Mouse (Mus musculus): ENCODE results near the gene Aig1. TPM values are rescaled to one million over a fixed set of nuclear protein-coding genes. Genes with fewer than 3 reads are reported as not detected.

Aig1 gene
- polyA plus RNA-seq, 1 experiment, result 57.4 TPM

DNA sequence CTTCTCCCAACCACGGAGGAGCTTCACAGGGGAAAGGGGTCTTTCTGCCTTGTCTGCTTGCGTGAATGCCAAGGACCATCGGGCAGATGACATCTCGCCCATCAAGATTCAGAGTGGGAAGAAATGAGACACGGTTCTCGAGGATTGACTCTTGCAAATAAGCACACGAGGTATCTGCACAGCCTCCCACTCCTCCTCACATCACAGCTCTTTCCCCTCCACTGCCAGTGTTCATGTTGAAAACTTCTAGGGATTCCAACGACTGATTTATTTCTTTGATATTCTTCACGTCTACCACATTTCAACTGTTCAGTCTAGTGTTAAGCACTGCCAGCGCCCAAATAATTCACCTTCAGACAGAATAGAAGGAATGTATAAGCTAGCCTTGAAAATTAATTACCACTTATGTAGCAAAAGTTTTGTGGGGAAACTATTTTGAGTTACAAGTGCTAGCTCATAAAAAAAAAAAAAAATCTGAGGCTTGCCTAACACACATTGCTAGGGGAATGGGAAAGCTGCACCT, 86.5 kb downstream of the Aig1 start:
- DNase-seq (ENCODE audit: low read depth), result no peak

DNA sequence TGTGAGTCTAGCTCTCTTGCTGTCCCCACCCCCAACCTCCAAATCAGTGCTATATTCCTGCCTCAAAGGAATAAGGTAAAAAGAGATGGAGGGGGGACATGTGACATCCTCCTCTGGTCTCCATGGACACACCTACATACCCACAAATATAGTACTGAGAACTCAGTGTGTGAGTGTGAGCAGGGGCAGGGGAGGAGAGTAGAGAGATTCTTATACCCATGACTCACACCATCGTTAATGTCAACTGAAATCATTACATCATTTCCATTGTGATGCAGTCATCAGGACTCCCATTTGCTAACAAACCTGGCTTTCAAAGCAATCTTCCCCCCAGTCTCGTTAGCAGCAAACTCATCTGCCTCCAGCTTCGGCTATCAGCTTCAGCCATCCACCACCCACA, 92.8 kb downstream of the Aig1 start:
- DNase-seq (ENCODE audit: low read depth), result no peak

DNA sequence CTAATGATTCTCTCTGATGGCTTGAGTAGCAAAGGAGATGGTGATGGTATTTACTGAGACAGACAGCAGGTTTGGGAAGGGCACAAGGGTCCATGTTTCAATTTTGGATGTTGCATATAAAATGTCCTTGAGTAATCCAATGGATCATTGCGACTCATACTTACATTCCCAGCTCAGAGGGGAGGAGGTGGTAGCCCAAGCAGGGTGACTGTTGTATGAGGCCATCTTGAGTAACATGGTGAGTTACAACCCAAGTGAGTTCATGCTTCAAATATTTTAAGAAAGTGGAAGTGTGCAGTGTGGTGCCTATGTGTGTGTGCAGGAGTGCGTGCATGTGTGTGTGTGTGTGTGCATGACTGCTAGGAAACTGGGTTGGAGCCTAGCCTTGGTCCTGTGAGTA, 93.4 kb downstream of the Aig1 start:
- DNase-seq (ENCODE audit: low read depth), result no peak

DNA sequence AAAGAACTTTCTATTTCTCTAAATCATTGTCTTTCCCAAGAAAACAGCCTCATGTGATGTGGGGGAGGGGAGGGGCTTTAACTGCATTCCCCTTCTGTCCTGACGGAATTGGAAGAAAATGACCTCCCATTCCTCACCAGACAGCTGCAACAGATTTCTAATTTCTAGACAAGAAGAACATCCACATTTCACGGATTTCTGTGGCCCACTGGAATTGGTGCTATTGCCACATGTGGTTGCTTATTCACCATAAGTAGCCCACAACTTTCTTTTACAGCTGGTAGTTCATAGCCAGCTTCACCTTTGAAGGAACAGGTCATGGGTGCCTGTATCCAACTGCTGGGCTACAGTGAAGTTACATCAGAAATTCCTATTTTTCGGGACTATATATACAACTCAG, 93.9 kb downstream of the Aig1 start:
- no peak for DNase-seq (ENCODE audit: low read depth)

DNA sequence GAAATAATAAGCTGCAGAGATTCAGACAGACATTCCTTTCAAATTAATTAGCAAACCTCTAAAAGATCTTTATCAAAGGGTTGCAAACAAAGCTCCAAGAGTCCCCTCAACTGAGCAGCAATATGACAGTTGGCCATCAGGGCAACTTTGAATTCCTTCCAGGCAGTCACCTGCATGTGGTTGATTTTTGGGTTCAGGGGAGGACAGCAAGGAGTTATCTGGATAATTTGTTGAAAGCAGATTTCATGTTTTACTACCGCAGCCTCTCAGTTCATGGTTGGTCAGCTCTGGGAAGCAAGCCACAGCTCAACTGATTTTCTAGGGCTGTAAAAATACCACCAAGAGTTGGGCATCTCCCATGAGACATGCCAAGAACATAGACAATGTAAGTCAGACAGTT, 98.1 kb downstream of the Aig1 start:
- no peak for DNase-seq (ENCODE audit: low read depth)

DNA sequence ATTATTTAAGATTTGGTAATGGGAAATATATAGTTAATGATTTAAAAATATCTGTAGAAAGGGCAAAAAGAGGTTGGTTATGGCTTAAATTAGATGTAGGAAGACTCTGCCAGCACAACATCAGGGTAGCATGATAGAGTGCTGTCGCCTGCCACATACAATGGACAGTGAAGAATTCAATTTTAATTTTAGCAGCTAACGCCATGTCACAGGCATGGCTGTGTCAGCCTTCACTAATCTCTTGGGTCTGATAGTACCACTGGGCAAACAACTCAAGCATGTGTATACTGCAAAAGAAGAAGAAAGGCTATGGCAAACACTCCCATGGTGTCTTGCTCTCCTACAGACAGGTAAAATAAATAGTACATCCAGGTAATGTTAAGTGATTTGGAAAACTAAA, 99.0 kb downstream of the Aig1 start:
- DNase-seq (ENCODE audit: low read depth), result no peak

DNA sequence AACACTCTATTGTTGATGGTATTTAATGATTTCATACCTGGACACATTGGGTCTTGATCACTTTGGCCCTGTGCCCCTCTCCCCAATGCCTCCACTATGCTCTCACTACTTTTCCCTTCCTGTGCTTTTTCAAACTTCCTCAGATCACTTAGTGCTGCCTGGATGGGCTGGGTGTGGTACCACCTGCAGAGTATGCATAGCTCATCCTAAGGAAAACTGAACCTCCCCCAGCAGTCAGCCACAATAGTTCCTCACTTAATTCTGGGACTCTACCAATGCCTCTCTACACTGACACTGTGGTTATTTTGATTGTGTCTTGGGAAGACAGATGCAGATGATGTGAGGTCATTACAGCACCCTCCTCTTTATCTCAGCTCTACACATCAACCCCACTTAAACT, 99.9 kb downstream of the Aig1 start:
- DNase-seq (ENCODE audit: low read depth), result no peak

DNA sequence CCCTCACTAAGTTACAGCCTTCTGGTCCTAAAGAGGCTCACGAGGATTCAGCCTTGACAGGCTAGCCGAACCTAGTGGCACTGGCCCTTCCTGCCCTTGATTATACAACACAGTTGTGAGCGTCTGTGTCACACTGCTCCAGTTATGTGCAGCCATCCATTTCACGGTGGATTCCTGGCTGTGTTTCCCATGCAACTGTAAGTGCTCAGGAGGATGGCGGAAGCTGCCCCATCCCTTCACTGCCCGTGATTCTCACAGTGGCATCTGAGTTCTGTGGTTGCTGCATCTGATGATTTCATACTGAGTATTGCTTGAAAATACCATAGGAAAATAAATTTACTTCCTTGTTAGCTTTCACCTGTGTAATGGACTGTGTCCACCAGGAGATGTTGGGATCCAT, 101.7 kb downstream of the Aig1 start:
- DNase-seq (ENCODE audit: low read depth), result no peak

DNA sequence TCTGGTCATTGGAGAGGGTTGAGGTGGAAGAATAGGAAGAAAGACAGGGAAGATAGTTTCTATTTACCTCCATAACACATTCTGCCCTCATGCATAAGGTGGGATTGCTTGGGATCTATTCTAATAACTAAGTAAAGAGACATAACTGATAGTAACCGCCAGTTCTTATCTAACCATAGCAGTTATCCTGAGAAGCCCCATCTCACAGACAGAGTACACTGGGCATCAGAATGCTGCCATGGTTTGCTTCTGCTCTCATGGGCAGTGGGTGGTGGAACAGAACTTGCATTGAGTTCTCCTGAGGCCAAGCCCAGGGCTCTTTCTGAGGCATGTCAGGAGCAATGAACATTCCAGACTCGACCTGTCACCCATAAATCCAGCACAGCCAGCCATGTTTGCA, 105.6 kb downstream of the Aig1 start:
- DNase-seq (ENCODE audit: low read depth), result no peak

DNA sequence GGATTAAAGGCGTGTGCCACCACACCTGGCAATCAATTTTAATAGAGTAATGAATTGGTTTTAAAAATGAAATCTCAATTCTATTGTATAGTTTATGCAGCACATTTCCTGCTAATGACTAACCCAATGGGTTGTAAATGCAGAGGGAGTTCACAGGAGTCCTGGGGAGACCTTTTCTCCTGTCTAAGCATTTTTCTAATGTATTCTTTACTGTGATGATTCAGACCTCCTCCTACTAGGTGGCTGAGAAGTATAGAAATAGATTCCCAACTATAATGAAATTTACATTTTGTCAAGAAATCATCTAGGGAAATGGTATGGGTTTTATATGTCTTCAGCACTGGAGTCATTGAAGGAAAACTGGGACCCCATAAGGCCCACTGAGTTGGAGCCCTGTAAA, 114.1 kb downstream of the Aig1 start:
- no peak for DNase-seq (ENCODE audit: low read depth)

DNA sequence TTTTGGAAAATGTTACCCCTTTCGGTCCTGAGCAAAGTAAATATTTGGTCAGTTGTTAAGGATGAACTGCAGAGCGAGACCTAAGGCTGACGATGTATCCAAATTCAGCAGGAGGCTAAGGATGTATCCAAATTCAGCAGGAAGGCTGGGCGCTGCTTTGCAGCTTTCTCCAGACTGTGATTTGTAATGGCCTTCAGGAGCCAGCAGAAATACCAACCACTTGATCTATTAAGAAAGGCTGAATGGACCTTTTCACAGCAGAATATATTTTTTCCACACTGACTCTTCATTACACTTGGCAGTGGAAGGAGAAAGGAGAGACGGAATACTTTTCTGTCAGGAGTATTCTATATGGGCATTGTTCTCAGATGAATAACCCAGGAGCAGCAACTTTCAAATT, 115.0 kb downstream of the Aig1 start:
- DNase-seq (ENCODE audit: low read depth), result no peak

DNA sequence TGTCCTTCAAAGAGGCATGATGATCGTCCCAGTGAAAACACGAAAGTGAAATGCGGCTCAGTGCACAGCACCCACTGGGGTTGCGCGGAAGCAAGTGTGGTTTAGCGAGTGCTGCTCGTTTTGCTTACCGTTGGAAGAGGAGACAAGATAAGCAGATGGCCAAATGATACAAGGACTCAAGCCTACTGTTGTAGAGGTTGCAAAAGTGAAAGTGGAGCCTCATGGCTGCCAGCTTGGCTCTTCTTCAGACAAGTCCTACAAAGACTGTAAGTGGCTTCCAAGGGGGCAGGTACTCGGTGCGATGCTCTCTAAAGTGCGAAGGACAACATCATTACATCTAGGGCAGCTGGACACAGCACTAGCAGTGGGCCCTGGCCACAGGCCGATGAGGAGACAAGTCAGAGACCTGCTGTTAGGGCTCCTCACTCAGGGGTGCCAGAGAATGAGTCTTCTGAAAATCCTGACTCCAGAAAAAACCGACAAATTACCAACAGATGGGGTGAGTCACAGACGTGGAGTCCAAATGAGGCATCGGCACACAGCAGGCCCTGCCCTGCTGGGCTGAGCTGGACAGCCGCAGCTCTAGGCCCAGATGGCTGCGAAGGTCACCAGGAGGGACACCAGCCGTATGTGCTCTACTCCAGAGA, 129.2 kb downstream of the Aig1 start:
- no peak for DNase-seq (ENCODE audit: low read depth)

DNA sequence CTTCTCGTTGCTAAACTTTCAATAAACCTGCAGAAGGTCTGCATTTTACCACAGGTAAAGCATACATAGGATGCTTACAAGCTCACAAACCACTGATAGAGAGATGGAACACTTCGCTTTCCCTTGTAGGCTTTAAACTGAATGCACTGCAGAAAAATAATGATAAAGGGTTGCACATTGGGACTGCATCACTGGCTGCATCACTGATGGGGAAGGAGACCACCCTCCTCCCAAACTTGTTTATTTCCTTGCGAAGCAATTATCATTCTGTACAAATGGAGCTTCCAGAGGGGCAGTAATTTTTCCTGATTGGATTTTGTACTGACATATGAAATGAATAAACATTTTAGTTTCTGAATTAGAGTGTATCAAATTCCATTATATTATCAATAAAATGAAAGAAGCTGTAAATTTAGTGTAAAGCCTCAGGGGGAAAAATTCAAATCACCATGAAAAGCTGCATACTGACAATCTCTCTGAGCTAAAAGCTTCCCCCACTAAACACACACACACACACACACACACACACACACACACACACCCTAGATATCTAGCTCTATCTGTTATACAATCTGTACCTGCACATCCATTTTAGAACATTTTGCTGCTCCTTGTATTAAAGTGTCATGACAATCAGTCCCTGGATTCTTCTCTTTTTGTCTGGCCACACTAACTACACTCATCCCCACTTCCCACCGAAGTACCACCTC, 138.6 kb downstream of the Aig1 start:
- no peak for DNase-seq (ENCODE audit: low read depth)

DNA sequence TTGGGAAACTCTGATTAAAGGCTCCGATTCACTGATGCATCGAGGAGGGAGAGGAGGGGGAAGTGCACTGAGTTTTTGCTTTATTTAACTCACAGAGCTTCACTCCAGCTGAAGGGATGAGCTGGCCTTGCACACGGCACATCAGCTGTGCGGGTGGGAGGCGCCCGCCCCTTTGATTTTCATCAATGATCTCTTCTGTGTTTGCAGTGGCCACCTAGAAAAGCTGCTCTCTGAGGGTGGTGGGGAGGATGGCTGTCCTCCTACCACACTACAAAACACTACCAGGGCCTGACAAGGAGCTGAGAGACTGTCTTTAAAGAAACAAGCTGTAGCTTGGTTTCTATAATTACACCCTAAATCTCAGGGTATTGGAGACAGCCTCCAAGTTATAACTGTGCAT, 141.1 kb downstream of the Aig1 start:
- no peak for DNase-seq (ENCODE audit: low read depth)

DNA sequence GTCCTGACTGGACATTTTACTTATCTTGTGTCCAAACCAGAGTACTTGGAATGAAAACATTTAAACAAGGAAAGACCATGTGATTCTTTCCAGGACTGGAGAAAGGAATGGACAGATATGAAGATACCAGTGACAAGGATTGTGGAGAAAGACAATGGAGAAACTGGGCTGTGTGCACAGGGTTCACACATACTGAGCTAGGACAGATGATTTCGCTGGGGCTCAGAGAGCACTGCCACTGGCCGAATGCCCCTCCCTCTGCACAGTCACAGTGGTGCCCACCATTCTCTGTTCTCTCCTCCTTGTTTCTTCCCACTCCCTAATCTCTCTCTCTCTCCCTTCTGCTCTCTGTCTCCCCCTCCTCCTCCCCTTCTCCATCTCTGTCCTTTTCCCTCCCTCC, 142.6 kb downstream of the Aig1 start:
- DNase-seq (ENCODE audit: low read depth), result no peak

DNA sequence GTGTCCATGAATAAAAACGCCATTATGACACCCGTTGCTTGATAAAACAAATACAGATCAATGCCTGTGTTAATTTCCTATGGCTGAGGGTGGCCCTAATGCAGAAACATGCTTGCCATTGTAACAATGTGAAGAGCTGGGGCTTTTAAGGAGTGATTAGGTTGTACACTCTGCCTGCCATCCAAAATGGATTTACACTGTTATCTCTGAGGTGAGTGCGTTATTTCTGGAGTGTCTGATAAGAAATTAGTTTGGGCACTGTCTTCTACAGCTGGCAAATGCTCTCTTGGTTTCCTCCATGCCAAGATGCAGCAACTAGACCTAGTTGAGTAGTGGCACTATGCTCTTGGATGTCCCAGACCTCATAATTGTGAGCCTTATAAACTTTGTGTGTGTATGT, 143.5 kb downstream of the Aig1 start:
- no peak for DNase-seq (ENCODE audit: low read depth)

DNA sequence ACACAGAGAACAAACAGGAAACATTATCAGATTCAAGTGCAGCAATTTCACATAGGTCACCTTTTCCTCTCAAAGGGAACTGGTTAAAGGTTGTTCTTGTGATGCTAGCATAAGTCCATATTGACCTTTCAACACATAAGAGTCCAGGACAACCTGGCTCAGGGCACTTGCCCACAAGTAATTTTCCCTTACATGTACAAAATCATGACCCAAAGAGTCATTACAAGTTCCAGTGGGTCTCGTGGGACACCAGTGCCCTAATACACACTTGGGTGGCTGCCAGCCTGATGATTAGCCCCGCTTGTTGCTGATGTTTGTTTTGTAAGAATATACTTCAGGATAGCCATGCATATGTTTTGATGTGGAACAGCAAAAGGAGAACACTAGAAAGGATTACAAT, 152.6 kb downstream of the Aig1 start:
- DNase-seq (ENCODE audit: low read depth), result no peak

DNA sequence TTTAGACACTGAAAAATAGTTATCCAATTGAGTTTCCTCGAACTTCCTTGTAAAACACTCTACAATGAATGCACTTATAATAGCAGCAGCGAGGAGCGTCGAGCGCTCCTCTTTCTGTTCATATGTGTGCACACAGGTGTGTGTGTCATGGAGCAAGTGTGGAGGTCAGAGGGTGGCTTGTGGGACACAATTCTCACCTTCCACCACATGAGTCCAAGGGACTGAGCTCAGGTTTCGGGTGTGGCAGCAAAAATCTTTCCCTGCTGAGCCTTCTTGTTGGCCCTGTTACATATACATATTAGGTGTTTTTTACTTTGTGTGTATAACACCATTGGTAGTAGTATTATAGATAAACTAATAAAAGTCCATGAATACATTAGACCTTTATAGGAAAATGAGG, 153.2 kb downstream of the Aig1 start:
- no peak for DNase-seq (ENCODE audit: low read depth)

DNA sequence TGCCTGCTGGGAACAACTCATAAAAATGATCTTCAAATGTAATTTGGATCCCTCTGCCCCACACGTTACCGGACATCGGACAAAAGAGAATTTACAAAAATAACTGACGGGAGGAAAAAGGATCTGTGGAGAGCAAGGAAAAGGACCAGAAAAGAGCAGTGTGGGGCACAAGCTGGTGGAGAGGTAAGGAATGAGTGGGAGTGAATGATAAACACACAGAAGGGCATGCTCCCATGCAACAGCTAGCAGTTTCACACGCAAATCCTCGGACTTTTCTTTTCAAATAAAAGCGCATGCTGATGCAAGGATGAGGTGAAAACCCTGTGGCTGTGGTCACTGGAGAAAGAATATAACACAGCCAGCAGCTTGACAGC, 153.9 kb downstream of the Aig1 start:
- no peak for DNase-seq (ENCODE audit: low read depth)

DNA sequence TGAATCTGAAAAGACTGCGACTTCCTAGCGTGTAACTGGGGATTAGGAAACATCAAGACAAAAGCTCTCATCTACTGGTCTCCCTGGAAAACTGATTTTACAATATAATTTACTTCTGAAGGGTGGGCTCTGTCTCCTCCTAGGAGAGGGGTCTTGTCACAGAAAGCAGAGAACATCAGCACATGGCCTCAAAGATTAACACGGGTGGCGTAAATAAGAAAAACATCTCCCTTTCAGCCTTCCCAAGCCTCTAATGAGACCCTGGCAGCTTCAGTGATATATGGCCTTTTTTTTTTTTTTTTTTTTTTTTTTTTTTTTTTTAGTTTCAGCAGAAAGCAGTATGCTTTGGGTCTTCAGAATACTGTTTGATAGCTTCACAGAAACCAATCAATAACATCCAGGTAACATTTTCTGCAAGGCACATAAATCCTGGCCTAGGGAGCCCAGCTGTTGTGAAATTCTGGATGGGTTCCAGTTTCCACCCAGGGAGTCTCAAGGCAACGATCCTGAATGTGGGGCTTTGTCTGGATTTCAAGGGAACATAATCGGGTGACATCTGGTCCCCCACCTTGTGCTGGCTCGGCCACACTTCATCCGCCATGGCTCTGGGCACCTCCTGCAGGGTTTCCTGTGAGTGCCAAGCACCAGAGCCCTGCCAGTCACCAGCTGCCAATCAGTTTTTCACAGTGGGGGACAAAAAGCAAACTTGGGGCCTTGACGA, 154.4 kb downstream of the Aig1 start:
- DNase-seq (ENCODE audit: low read depth), result no peak

DNA sequence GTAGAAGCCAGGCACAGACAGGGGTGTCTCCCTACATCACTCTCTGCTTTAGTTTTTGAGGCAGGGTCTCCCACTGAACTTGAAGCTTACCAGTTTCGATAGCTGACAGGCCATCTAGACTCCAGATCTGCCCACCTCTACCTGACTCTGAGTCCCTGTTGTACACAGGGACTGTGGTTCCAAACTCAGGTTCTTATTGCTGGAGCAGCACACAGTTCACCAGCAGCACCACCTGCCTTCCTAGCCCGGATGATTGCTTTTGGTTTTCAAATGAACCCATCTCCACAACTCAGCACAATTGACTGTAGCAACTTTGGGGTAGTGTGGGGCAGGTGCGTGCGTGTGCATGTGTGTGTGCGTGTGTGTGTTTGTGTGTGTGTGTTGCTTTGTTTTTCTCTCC, 155.1 kb downstream of the Aig1 start:
- no peak for DNase-seq (ENCODE audit: low read depth)

DNA sequence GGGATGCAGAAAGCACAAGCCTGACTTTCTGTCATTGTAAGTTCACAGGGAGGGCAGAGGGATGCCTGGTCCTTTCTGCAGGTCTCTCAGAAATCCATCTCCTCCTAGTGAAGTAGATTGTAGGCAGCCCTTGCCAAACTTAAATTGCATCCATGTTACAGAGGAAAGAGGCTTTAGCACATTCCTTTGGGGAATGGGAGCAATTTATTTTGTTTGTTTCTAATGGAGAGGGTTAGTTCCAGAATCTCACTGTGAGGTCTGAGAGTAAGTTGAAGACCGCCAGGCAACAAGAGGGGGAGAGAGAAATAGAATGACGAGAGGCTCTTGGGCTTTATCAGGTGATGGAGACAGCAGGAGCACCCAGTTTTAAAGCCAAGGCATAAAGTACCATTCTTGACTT, 155.7 kb downstream of the Aig1 start:
- DNase-seq (ENCODE audit: low read depth), result no peak

DNA sequence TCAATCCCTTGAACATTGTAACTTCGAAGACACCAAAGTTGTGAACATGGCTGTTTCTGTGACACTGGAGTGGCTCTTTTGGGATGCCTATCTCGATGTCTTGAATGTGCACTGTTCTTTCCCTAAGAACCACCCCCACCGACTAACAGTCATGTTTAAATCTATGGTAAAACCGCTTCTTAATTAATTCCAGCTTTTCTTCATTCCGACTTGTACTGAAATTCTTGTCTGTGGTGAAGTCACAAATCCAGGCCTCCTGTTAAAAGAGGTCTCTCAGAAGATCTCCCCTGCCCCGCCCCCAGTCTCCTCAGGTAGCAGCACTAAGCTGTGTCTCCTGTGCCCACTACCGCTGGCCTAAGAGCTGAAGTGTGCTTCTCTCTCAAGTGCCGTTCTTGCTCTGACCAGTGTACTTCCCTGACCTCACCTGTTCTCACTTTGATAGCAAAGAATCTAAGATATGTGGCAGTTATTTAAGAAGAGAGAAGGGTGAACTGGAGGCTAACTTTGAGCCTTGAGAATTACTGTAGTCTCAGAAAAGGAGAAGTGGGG, 157.4 kb downstream of the Aig1 start:
- no peak for DNase-seq (ENCODE audit: low read depth)
